Mouse (Mus musculus): ENCODE data around the gene Tpcn2. TPM values are rescaled to one million over a fixed set of nuclear protein-coding genes. Genes with fewer than 3 reads are reported as not detected.

Gene Tpcn2
- polyA plus RNA-seq, 1 experiment from 2014 or later: 5.4 TPM

DNA sequence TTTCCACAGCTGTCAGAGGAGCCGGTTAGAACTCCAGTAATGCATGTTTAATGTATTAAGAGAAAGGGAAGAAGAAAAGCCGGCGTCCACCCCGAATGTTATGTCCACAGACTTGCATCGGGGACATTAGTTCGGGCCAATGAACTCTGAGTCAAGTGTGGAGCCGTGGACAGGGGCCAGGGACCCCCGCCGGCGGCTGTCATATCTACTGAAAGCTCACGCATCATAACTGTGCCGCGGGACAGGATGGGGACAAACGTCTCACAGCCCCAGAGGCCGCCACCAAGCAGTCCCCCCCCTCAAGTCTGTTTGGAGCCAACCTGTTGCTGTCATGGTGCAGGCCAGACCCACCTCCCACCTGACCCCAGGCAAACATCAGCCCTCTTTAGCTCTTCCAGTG is 110.2 kb downstream of the Tpcn2 start:
- Histone ChIP-seq H3K4me2 (ENCODE audit: low read depth, low read length) (no peak overlapping the region), H3K4me3 (ENCODE audit: low read length) (no peak overlapping the region), H3K4me1 (ENCODE audit: control insufficient read depth, insufficient read depth, low read length) (peaks cover 4% of the 10 kb centered on the region), H3K9ac (ENCODE audit: low read length) (no peak overlapping the region), H3K27me3 (ENCODE audit: control insufficient read depth, insufficient read depth, low read length) (no peaks in the 10 kb centered on the region), H3K36me3 (ENCODE audit: control insufficient read depth, insufficient read depth) (no peaks in the 10 kb centered on the region), H3K27ac (ENCODE audit: low read length) (no peak overlapping the region), H3K9me3 (replicated peaks; ENCODE audit: control insufficient read depth, low read length) (no peaks in the 10 kb centered on the region)
- no peak for ATAC-seq (replicated peaks; ENCODE audit: extremely low read depth, insufficient read depth, low FRiP score)
- 76% methylated on average over 15 of the region's 15 CpGs for WGBS

DNA sequence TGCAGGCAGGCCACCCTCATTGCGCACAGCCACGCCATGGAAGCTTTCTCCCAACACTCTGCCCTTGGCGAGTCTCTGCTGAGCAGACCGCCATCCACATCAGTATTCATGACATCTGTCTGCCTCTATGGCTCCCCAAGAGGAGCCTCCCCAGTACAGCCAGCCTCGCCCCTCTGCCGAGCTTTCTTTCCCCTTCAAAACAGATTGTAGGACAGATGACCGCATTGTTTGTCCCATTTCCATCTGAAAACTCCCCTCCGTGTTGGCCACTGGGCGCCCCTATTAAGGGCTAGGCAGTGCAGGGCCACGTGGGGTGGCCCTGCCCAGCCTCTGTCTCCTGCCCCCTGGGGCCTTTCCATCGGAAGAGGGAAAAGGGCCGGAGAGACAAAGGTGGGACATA is 110.7 kb downstream of the Tpcn2 start:
- no peak overlapping the region for H3K4me3 ChIP-seq (ENCODE audit: low read length)
- H3K36me3 ChIP-seq (ENCODE audit: control insufficient read depth, insufficient read depth): no peaks in the 10 kb centered on the region
- H3K9me3 ChIP-seq (replicated peaks; ENCODE audit: control insufficient read depth, low read length): no peaks in the 10 kb centered on the region
- no peaks in the 10 kb centered on the region for H3K27me3 ChIP-seq (ENCODE audit: control insufficient read depth, insufficient read depth, low read length)
- no peak overlapping the region for H3K4me2 ChIP-seq (ENCODE audit: low read depth, low read length)
- H3K9ac ChIP-seq (ENCODE audit: low read length): no peak overlapping the region
- ATAC-seq (replicated peaks; ENCODE audit: extremely low read depth, insufficient read depth, low FRiP score): no peak
- 23% methylated on average over 12 of the region's 12 CpGs for WGBS
- no peak overlapping the region for H3K27ac ChIP-seq (ENCODE audit: low read length)
- peaks cover 4% of the 10 kb centered on the region for H3K4me1 ChIP-seq (ENCODE audit: control insufficient read depth, insufficient read depth, low read length)

DNA sequence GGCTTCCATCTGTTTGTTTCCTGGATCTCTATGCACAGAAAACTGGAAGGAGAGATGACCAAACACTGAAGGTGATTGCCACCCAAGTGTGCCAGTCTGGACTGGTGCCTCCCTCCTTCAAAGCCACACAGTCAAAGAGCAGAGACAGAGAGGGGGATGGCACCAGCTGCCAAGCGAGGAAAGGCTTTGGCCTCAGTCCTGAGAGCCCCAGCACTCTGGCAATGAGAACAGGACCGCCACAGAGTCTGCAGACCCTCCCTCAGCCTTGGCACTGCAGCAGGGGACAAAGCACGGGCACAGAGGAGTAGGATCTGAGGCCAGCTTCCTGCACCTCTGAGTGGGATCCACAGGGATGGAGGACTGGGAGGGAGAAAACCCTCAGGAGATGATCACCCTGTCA is 114.1 kb downstream of the Tpcn2 start:
- no peak for ATAC-seq (replicated peaks; ENCODE audit: extremely low read depth, insufficient read depth, low FRiP score)
- 68% methylated on average over 3 of the region's 3 CpGs for WGBS
- no peaks in the 10 kb centered on the region for H3K36me3 ChIP-seq (ENCODE audit: control insufficient read depth, insufficient read depth)
- H3K4me2 ChIP-seq (ENCODE audit: low read depth, low read length): no peak overlapping the region
- H3K27me3 ChIP-seq (ENCODE audit: control insufficient read depth, insufficient read depth, low read length): no peaks in the 10 kb centered on the region
- no peaks in the 10 kb centered on the region for H3K4me1 ChIP-seq (ENCODE audit: control insufficient read depth, insufficient read depth, low read length)
- no peak overlapping the region for H3K9ac ChIP-seq (ENCODE audit: low read length)
- H3K27ac ChIP-seq (ENCODE audit: low read length): no peak overlapping the region
- H3K4me3 ChIP-seq (ENCODE audit: low read length): no peak overlapping the region
- no peaks in the 10 kb centered on the region for H3K9me3 ChIP-seq (replicated peaks; ENCODE audit: control insufficient read depth, low read length)

DNA sequence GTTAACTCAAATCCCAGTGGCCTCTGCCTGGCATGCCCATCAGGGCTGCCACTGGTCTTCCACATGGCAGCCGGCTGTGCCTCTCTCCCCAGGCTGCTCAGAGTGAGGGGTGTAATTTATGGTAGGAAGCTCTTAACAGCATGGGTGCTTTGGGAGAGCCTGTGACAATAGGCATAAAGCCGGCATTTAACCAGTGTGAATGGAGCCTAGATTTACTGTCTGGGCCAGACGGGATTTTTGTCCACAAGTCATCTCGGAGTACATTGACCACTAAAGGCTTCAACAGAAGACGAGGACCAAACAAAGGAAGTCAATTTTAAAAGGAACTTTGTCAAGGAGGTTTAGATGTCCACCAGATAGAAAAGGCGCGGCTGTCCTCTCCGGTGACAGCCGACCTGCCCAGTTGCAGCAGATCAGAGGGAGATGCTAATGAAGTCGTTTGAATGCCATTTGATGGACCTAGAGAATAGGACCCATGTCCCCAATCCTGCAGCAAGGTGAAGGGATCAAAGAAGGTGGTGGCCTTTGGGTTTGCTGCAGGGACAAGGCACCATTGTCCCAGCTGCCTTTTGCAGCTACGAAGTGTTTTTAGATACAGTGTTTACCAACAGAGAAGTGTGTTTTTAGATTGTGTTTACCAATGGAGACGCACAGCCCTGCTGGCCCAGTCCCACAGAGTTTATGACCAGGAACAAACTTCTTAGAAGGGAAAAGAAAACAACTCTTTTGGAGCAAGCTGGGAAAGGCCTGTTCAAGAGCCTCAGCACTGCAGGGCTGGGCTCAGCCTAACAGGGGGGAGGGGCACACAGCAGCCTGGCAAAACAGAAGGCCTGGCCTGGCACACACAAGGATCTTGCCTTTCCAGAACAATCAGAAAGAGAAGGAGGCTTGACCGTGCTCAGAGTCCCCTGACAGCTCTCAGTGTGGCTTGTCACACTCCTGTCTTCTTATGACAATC is 124.2 kb downstream of the Tpcn2 start:
- Histone ChIP-seq H3K27ac (ENCODE audit: low read length) (no peak overlapping the region), H3K27me3 (ENCODE audit: control insufficient read depth, insufficient read depth, low read length) (no peaks in the 10 kb centered on the region), H3K4me2 (ENCODE audit: low read depth, low read length) (no peak overlapping the region), H3K4me3 (ENCODE audit: low read length) (no peak overlapping the region), H3K9ac (ENCODE audit: low read length) (no peak overlapping the region; the same call in 1 of the 2 replicates), H3K36me3 (ENCODE audit: control insufficient read depth, insufficient read depth) (no peaks in the 10 kb centered on the region), H3K9me3 (replicated peaks; ENCODE audit: control insufficient read depth, low read length) (no peaks in the 10 kb centered on the region), H3K4me1 (ENCODE audit: control insufficient read depth, insufficient read depth, low read length) (peaks cover 5% of the 10 kb centered on the region)
- ATAC-seq (replicated peaks; ENCODE audit: extremely low read depth, insufficient read depth, low FRiP score): peak; percentile 67; the same call in 1 of the 2 replicates
- WGBS: 63% methylated on average over 13 of the region's 13 CpGs

DNA sequence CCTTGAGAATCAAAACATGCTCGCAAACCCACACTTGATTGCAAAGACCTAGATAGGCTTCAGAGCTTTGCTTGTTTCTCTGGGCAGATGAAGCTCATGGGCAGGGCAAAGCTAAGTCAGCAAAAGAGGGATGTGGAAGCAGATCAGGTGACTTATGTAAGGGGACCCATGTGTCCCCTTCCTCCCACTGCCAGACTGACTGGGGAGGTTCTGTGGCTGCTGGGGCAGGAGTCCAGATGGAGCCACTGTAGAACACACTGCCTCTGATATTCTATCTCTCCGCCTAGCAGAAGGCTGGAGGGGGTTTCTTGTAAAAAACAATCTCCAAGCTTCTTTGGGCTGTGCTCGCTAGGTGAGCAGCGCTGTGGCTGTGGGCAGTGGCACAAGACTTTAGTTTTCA is 128.1 kb downstream of the Tpcn2 start:
- 81% methylated on average over 4 of the region's 4 CpGs for WGBS
- peaks cover 5% of the 10 kb centered on the region for H3K4me1 ChIP-seq (ENCODE audit: control insufficient read depth, insufficient read depth, low read length)
- H3K9ac ChIP-seq (ENCODE audit: low read length): no peak overlapping the region
- H3K27ac ChIP-seq (ENCODE audit: low read length): no peak overlapping the region
- ATAC-seq (replicated peaks; ENCODE audit: extremely low read depth, insufficient read depth, low FRiP score): no peak
- no peaks in the 10 kb centered on the region for H3K36me3 ChIP-seq (ENCODE audit: control insufficient read depth, insufficient read depth)
- no peaks in the 10 kb centered on the region for H3K9me3 ChIP-seq (replicated peaks; ENCODE audit: control insufficient read depth, low read length)
- no peaks in the 10 kb centered on the region for H3K27me3 ChIP-seq (ENCODE audit: control insufficient read depth, insufficient read depth, low read length)
- no peak overlapping the region for H3K4me3 ChIP-seq (ENCODE audit: low read length)
- no peak overlapping the region for H3K4me2 ChIP-seq (ENCODE audit: low read depth, low read length)

DNA sequence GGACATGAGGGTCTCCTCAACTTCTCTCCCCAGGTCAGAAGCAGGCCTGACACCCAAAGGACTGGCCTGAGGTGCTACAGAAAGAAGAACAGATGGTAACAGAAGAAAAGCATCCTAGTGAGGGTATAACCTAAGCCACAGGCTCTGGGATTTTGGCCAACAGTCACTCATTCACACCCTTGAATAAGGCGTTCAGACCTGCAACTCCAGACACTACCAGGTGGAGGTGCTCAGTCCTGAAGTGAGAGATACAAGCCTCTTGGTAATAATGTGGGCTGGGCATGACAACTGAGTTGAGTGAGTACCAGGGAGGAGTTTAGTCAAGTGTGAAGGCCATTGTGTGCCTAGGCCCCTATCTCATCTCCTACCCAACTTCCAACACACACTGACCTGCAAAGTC is 129.7 kb downstream of the Tpcn2 start:
- Histone ChIP-seq H3K36me3 (ENCODE audit: control insufficient read depth, insufficient read depth) (no peaks in the 10 kb centered on the region), H3K27me3 (ENCODE audit: control insufficient read depth, insufficient read depth, low read length) (no peaks in the 10 kb centered on the region), H3K9ac (ENCODE audit: low read length) (no peak overlapping the region), H3K9me3 (replicated peaks; ENCODE audit: control insufficient read depth, low read length) (no peaks in the 10 kb centered on the region), H3K27ac (ENCODE audit: low read length) (no peak overlapping the region), H3K4me1 (ENCODE audit: control insufficient read depth, insufficient read depth, low read length) (no peaks in the 10 kb centered on the region), H3K4me3 (ENCODE audit: low read length) (no peak overlapping the region), H3K4me2 (ENCODE audit: low read depth, low read length) (no peak overlapping the region)
- no peak for ATAC-seq (replicated peaks; ENCODE audit: extremely low read depth, insufficient read depth, low FRiP score)
- 53% methylated on average over 1 of the region's 1 CpGs for WGBS

DNA sequence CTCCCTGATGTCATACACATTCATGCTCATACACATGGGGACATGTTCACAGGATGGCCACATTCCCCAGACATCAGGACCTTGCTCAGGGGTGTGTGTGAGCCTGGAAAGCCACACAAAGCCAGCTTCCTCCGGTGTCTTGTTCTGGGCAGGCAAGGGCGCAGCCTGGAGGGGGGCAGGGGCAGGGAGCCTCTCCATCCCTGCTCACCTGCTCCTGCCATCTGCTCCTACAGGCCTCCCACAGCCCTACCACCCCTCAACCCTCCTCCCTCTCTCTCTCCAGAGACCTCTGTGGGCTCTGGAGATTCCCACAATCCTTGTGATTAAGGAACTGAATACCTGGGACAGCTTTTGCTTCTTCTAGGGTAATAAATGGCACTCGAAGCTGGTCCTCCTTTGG is 132.0 kb downstream of the Tpcn2 start:
- Histone ChIP-seq H3K9ac (ENCODE audit: low read length) (no peak overlapping the region), H3K27me3 (ENCODE audit: control insufficient read depth, insufficient read depth, low read length) (no peaks in the 10 kb centered on the region), H3K27ac (ENCODE audit: low read length) (no peak overlapping the region), H3K4me1 (ENCODE audit: control insufficient read depth, insufficient read depth, low read length) (no peaks in the 10 kb centered on the region), H3K4me3 (ENCODE audit: low read length) (no peak overlapping the region), H3K9me3 (replicated peaks; ENCODE audit: control insufficient read depth, low read length) (no peaks in the 10 kb centered on the region), H3K36me3 (ENCODE audit: control insufficient read depth, insufficient read depth) (no peaks in the 10 kb centered on the region), H3K4me2 (ENCODE audit: low read depth, low read length) (no peak overlapping the region)
- 76% methylated on average over 3 of the region's 3 CpGs for WGBS
- ATAC-seq (replicated peaks; ENCODE audit: extremely low read depth, insufficient read depth, low FRiP score): no peak

DNA sequence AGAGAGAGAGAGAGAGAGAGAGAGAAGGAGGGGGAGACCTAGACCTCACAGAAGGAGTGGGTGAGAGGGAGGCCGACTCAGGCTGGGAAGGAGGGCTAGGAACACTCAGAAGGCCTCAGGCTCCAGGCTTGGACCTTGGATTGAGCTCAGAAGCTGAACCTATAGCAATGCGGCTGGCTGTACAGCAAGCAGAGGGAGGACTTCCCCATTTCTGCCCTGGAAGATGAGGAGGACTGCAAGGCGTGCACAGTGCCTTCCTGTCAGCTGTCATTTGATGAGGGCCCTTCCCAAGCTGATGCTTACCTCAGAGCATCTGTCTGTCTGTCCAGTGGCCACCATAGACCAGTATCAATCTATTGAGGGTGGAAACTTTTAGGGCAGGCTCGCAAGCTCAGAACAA is 134.9 kb downstream of the Tpcn2 start:
- no peak overlapping the region for H3K4me2 ChIP-seq (ENCODE audit: low read depth, low read length)
- H3K4me1 ChIP-seq (ENCODE audit: control insufficient read depth, insufficient read depth, low read length): no peaks in the 10 kb centered on the region
- no peak overlapping the region for H3K4me3 ChIP-seq (ENCODE audit: low read length)
- no peak overlapping the region for H3K9ac ChIP-seq (ENCODE audit: low read length)
- ATAC-seq (replicated peaks; ENCODE audit: extremely low read depth, insufficient read depth, low FRiP score): no peak
- H3K27ac ChIP-seq (ENCODE audit: low read length): no peak overlapping the region
- H3K36me3 ChIP-seq (ENCODE audit: control insufficient read depth, insufficient read depth): no peaks in the 10 kb centered on the region
- H3K27me3 ChIP-seq (ENCODE audit: control insufficient read depth, insufficient read depth, low read length): no peaks in the 10 kb centered on the region
- H3K9me3 ChIP-seq (replicated peaks; ENCODE audit: control insufficient read depth, low read length): no peaks in the 10 kb centered on the region
- WGBS: 75% methylated on average over 4 of the region's 4 CpGs

DNA sequence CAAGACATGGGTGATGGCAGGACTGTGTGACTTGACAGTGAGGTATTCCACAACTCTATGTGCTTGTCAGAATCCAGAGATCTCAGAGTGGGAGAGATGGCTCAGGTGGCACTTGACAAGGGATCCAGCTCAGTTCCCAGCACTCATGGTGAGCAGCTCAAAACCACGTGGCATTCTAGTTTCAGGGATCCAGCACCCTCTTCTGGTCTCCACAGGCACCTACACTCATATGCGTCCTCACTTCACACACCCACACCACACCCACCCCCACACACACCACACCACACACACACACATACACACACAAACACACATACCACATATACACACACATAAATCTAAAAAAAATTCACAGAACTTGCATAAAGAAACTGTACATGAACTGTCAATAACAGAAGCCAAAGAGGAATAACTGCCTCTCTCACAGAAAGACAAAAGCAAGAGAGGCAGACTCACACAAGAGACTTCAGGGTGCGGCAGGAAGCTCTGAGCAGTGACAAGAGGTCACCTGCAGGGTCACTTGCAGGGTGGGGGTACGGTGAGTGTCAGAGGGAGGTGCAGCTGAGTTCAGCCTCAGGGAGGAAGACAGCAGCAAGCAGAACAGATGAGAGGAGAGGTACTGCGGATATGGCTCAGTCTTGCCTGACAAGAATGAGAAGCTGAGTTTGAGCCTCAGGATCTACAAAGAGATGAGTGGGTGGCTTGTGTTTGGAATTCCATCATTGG is 135.7 kb downstream of the Tpcn2 start:
- no peak overlapping the region for H3K4me2 ChIP-seq (ENCODE audit: low read depth, low read length)
- 80% methylated on average over 5 of the region's 5 CpGs for WGBS
- H3K27me3 ChIP-seq (ENCODE audit: control insufficient read depth, insufficient read depth, low read length): no peaks in the 10 kb centered on the region
- no peaks in the 10 kb centered on the region for H3K9me3 ChIP-seq (replicated peaks; ENCODE audit: control insufficient read depth, low read length)
- H3K4me3 ChIP-seq (ENCODE audit: low read length): no peak overlapping the region
- H3K27ac ChIP-seq (ENCODE audit: low read length): no peak overlapping the region
- no peaks in the 10 kb centered on the region for H3K4me1 ChIP-seq (ENCODE audit: control insufficient read depth, insufficient read depth, low read length)
- no peaks in the 10 kb centered on the region for H3K36me3 ChIP-seq (ENCODE audit: control insufficient read depth, insufficient read depth)
- no peak overlapping the region for H3K9ac ChIP-seq (ENCODE audit: low read length)
- no peak for ATAC-seq (replicated peaks; ENCODE audit: extremely low read depth, insufficient read depth, low FRiP score)

Data from heart, embryonic 16.5 days (tissue).